Mouse (Mus musculus) gastrocnemius, postnatal 36 days (tissue): Measurements from ENCODE around the gene Diaph3. TPM values are rescaled to one million over a fixed set of nuclear protein-coding genes. Genes with fewer than 3 reads are reported as not detected.

Source experiments
- DNase-seq, 2 experiments: peaks; one replicate each; pipeline ENCODE4 v3.0.0; 2022
- intact Hi-C: fragments of 180-260 bp; cut with DNase I; formaldehyde crosslinking; loops from one replicate; pipeline ENCODE4 v1.15.1; 2025
- total RNA-seq, 2 experiments: library from RNA; stranded (reverse); gene quantifications; 2 replicates each; pipeline ENCODE4 v1.2.3; 2021

The Diaph3 gene
- total RNA-seq, 2 experiments from 2014 or later, result 0.72 to 0.74 TPM

- no peak for DNase-seq
- intact Hi-C loops, result no loop called here
Observed at GRCm38 (mm10) chr14:86864053-86864452, 277.0 kb downstream of the Diaph3 start.

GRCm38 (mm10) chr14:86861277-86861946 lies 279.6 kb downstream of the Diaph3 start:
- no peak for DNase-seq
- intact Hi-C loops, result no loop called here

GRCm38 (mm10) chr14:86847154-86847810 lies 293.8 kb downstream of the Diaph3 start:
- intact Hi-C loops, result no loop called here
- DNase-seq, result no peak

- intact Hi-C loops, result no loop called here
Observed at GRCm38 (mm10) chr14:86844075-86844474, 297.0 kb downstream of the Diaph3 start.

GRCm38 (mm10) chr14:86837642-86838041 lies 303.4 kb downstream of the Diaph3 start:
- no peak for DNase-seq
- intact Hi-C loops, result no loop called here

More at GRCm38 (mm10) chr14:86844075-86844474, 297.0 kb downstream of the Diaph3 start:
- DNase-seq, result no peak

GRCm38 (mm10) chr14:86834851-86835250 lies 306.2 kb downstream of the Diaph3 start:
- intact Hi-C loops, result no loop called here

DNA sequence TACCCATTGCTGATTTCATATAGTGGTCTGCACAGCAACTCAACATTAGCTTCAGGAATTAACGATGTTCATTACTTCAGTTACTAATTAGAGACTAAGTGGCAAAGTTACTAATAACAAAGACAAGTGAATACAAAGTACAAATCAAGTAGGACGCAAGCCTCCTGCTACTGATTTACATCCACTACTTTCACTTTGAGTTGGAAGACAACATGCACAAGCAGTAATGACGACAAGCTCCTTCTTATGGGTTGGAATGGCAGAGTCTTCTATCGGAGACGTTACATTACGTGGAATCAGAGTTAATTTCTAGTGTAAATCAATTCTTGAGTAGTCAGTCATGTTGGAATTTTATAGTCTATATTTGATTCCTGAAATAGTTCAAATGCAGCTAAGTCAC lies 306.8 kb downstream of the Diaph3 start:
- DNase-seq, result no peak
- intact Hi-C loops, result no loop called here

More at GRCm38 (mm10) chr14:86834851-86835250, 306.2 kb downstream of the Diaph3 start:
- no peak for DNase-seq

DNA sequence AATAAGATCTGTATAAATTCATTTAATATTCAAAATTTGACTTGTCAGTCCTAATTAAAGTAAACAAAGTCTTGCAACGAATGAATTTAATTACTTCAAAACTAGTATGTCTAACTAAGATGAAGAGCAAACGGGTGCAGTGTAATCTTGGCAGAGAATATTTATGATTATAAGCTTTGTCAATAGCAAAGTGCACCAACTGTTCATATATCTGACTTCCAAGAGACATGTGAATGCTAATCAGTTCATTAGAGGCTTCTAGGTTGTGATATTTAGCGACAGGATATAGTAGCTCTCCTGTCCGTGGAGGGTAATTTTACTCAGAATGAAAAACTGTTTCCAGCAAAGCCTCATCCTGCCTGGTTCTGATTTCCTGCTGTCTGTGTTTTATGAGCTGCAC lies 308.0 kb downstream of the Diaph3 start:
- no peak for DNase-seq
- intact Hi-C loops, result no loop called here

DNA sequence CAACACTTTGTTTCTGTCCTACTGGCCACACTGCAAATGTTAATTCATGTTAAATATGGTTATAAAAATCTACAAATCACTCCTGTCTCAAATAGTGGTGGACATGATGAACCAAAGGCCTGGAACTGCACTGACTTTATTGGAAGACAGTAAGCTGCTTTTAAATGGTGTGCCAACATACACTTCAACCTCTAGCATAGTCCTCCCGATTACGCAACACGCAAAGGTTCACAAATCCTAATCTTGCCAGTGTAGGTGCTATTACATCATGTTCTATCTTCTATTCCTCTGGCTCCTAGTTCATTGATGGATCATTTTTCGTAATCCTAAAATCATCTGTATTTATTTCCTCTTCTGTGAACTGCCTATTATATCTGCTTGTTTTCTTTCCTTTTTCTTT lies 324.8 kb downstream of the Diaph3 start:
- intact Hi-C loops, result no loop called here
- DNase-seq, result no peak

GRCm38 (mm10) chr14:86788880-86789641 lies 352.0 kb downstream of the Diaph3 start:
- intact Hi-C loops, result no loop called here

GRCm38 (mm10) chr14:86786866-86787265 lies 354.2 kb downstream of the Diaph3 start:
- intact Hi-C loops, result no loop called here
- no peak for DNase-seq

More at GRCm38 (mm10) chr14:86788880-86789641, 352.0 kb downstream of the Diaph3 start:
- no peak for DNase-seq

- intact Hi-C loops, result no loop called here
- no peak for DNase-seq
Observed at GRCm38 (mm10) chr14:86781553-86782273, 359.3 kb downstream of the Diaph3 start.

DNA sequence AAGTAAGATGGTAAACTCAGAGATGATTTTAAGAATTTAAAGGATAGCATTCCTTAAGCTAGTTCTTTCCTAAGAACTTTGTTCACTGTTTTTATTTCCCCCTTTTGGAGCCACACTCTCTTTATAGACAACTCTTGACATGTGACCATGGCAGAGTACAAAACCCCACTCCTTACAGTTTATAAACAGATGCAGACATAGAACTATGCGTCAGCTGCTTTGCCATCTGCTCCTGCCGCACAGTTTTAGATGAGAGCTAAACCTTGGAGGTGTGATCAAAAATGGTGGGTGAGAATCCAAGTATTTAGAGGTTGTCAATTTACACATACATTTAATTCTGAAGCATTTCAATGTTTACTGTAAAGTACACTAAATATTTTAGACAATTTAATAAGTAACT lies 367.7 kb downstream of the Diaph3 start:
- DNase-seq, result no peak
- intact Hi-C loops, result no loop called here

GRCm38 (mm10) chr14:86772176-86773150 lies 368.6 kb downstream of the Diaph3 start:
- intact Hi-C loops, result no loop called here
- no peak for DNase-seq

- intact Hi-C loops, result no loop called here
- DNase-seq, result no peak
Observed at GRCm38 (mm10) chr14:86764286-86764685, 376.7 kb downstream of the Diaph3 start.

- intact Hi-C loops, result no loop called here
- no peak for DNase-seq
Observed at GRCm38 (mm10) chr14:86757604-86758520, 383.2 kb downstream of the Diaph3 start.

GRCm38 (mm10) chr14:86757132-86757531 lies 383.9 kb downstream of the Diaph3 start:
- DNase-seq, result no peak
- intact Hi-C loops, result no loop called here

DNA sequence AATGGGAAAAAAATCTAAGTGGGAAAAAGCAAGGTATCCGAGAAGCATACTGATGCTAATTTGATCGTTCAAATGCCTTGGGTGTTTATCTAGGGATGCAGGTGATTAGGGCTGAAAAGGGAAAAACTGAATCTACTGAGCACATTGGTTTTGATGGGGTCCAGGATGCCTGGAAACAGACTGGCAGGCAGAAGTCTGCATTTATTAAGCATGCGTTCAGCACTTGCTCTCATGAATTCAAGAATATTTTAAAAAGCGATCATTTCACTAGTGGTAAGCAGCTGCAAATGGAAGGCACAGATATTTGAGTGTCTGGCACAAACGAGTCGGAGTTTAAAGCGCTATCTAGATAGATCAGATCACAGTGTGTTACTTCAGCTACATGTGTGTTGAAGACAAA lies 390.7 kb downstream of the Diaph3 start:
- intact Hi-C loops, result no loop called here
- no peak for DNase-seq

- no peak for DNase-seq
- intact Hi-C loops, result no loop called here
Observed at GRCm38 (mm10) chr14:86749425-86749824, 391.6 kb downstream of the Diaph3 start.
